Mouse (Mus musculus): ENCODE measurements around the gene Ewsr1. TPM values are rescaled to one million over a fixed set of nuclear protein-coding genes. Genes with fewer than 3 reads are reported as not detected.

Ewsr1 gene
- total and polyA plus RNA-seq, 3 experiments = 452 to 1,336 (median 570) TPM

GRCm38 (mm10) chr11:5098035-5098735 is 881 bp downstream of the Ewsr1 start:
- Histone ChIP-seq H3K9me3 (replicated peaks; ENCODE audit: insufficient read depth, low read length) (no peaks in the 10 kb centered on the region), H3K79me2 (ENCODE audit: control insufficient read depth, insufficient read depth, low read length, poor library complexity) (peaks cover 81% of the 10 kb centered on the region), H3K4me3 (ENCODE audit: control insufficient read depth in 1 of 2, insufficient read depth in 1 of 2, low read depth in 2 of 2, low read length in 2 of 2) (peak overlapping the region; percentile 90 to 94), H3K27me3 (ENCODE audit: control insufficient read depth in 1 of 2, insufficient read depth in 2 of 2, low read length in 2 of 2) (no peaks in the 10 kb centered on the region), H3K27ac (ENCODE audit: control insufficient read depth, low read depth, low read length) (peak overlapping the region; percentile 97), H3K9ac (ENCODE audit: control insufficient read depth, low read depth, low read length, poor library complexity, severe bottlenecking) (peak overlapping the region; percentile 99), H3K4me1 (ENCODE audit: control insufficient read depth in 1 of 2, insufficient read depth in 2 of 2, low read length in 2 of 2) (peaks cover 21 to 37% of the 10 kb centered on the region in 2 experiments), H3K36me3 (ENCODE audit: control insufficient read depth in 1 of 2, insufficient read depth in 2 of 2, low read length in 2 of 2) (peaks cover 21 to 63% of the 10 kb centered on the region in 2 experiments)
- DNase-seq (ENCODE audit: low read depth, low spot score) = peak; percentile 90
- TF ChIP-seq TCF12 (IDR thresholded peaks at IDR 0.05; ENCODE audit: low read depth, low read length) (no peak), POLR2AphosphoS2 (IDR thresholded peaks at IDR 0.05; ENCODE audit: low read length) (peak; percentile 59; the same call in 1 of the 2 replicates), ZMIZ1 (IDR thresholded peaks at IDR 0.05; ENCODE audit: low read depth, low read length) (peak; percentile 84), POLR2A (IDR thresholded peaks at IDR 0.05; ENCODE audit: control insufficient read depth in 1 of 2, insufficient read depth in 1 of 2, low read depth in 1 of 2, low read length in 2 of 2, poor library complexity in 1 of 2) (peak in 1 of 2 experiments; percentile 69), MEF2A (IDR thresholded peaks at IDR 0.05; ENCODE audit: extremely low read depth, insufficient replicate concordance, low read depth, low read length, poor library complexity, severe bottlenecking) (no peak), TBP (IDR thresholded peaks at IDR 0.05; ENCODE audit: low read depth, low read length) (peak; percentile 91), JUND (IDR thresholded peaks at IDR 0.05; ENCODE audit: low read depth, low read length) (no peak), NELFE (IDR thresholded peaks at IDR 0.05; ENCODE audit: low read depth, low read length) (peak; percentile 74), CHD1 (IDR thresholded peaks at IDR 0.05; ENCODE audit: low read depth, low read length) (peak; percentile 24; the same call in 1 of the 2 replicates), UBTF (IDR thresholded peaks at IDR 0.05; ENCODE audit: borderline replicate concordance, insufficient read depth, low read depth, low read length) (peak; percentile 44; the same call in 1 of the 2 replicates), MYC (IDR thresholded peaks at IDR 0.05; ENCODE audit: low read depth, low read length) (peak; percentile 46; the same call in 1 of the 2 replicates)

- peak; percentile 46 for DNase-seq (ENCODE audit: low read depth, low spot score)
- H3K9me3 ChIP-seq (replicated peaks; ENCODE audit: insufficient read depth, low read length) = no peaks in the 10 kb centered on the region
- peak overlapping the region; percentile 90 to 94 for H3K4me3 ChIP-seq (ENCODE audit: control insufficient read depth in 1 of 2, insufficient read depth in 1 of 2, low read depth in 2 of 2, low read length in 2 of 2)
- peaks cover 88% of the 10 kb centered on the region for H3K79me2 ChIP-seq (ENCODE audit: control insufficient read depth, insufficient read depth, low read length, poor library complexity)
- H3K27me3 ChIP-seq (ENCODE audit: control insufficient read depth in 1 of 2, insufficient read depth in 2 of 2, low read length in 2 of 2) = no peaks in the 10 kb centered on the region
- no peak overlapping the region for H3K27ac ChIP-seq (ENCODE audit: control insufficient read depth, low read depth, low read length)
- TF ChIP-seq ETS1 (IDR thresholded peaks at IDR 0.05; ENCODE audit: low read depth, low read length) = 0 out of 2 replicates have a peak, but pooled peaks have one; percentile 16
- peak; percentile 69 for TF ChIP-seq POLR2AphosphoS2 (IDR thresholded peaks at IDR 0.05; ENCODE audit: low read length)
- TF ChIP-seq SIN3A (IDR thresholded peaks at IDR 0.05; ENCODE audit: low read length) = peak; percentile 64; the same call in 1 of the 2 replicates
- TF ChIP-seq USF1 (IDR thresholded peaks at IDR 0.05; ENCODE audit: low read depth, low read length) = no peak
- TF ChIP-seq CHD2 (IDR thresholded peaks at IDR 0.05; ENCODE audit: low read length) = no peak
- peak; percentile 90; the same call in 1 of the 2 replicates for TF ChIP-seq CHD1 (IDR thresholded peaks at IDR 0.05; ENCODE audit: low read depth, low read length)
- peak; percentile 32; the same call in 1 of the 2 replicates for TF ChIP-seq MXI1 (IDR thresholded peaks at IDR 0.05; ENCODE audit: low read depth, low read length)
- 0 out of 2 replicates have a peak, but pooled peaks have one; percentile 19 for TF ChIP-seq HCFC1 (IDR thresholded peaks at IDR 0.05; ENCODE audit: low read depth, low read length)
- no peak for TF ChIP-seq GATA1 (IDR thresholded peaks at IDR 0.05; ENCODE audit: low read depth, low read length)
- peaks cover 9 to 24% of the 10 kb centered on the region in 2 experiments for H3K4me1 ChIP-seq (ENCODE audit: control insufficient read depth in 1 of 2, insufficient read depth in 2 of 2, low read length in 2 of 2)
- H3K36me3 ChIP-seq (ENCODE audit: control insufficient read depth in 1 of 2, insufficient read depth in 2 of 2, low read length in 2 of 2) = peaks cover 36 to 59% of the 10 kb centered on the region in 2 experiments
- peak overlapping the region; percentile 99 for H3K9ac ChIP-seq (ENCODE audit: control insufficient read depth, low read depth, low read length, poor library complexity, severe bottlenecking)
Measured at GRCm38 (mm10) chr11:5096480-5097020, 2.5 kb downstream of the Ewsr1 start.
